Mouse (Mus musculus) liver, postnatal 0 days (tissue): Measurements from ENCODE around the gene Ctf1.

ENCODE experiments used
- CTCF ChIP-seq: sonication (generic); IDR thresholded peaks from 2 replicates; pipeline ENCODE4 v1.5.1; 2016; ENCODE audit warnings: antibody characterized with exemption, low read depth
- EP300 ChIP-seq: IDR thresholded peaks from 2 replicates; pipeline ENCODE4 v1.6.1; 2016; ENCODE audit warnings: antibody characterized with exemption, low read depth, mild to moderate bottlenecking

GRCm38 (mm10) chr7:127705706-127706105 lies 6.8 kb upstream of the Ctf1 start:
- TF ChIP-seq CTCF, result no peak
- no peak for TF ChIP-seq EP300
